Mouse (Mus musculus) cerebellum, adult 18-20 months (tissue): Measurements from ENCODE around the gene Hnrnpc.
"Not testable (repeated sequence)": the region's sequence is repeated elsewhere in the genome, so short reads cannot be mapped to it uniquely, and the experiment has no call there.

Source experiments
- DNase-seq, 2 experiments: peaks; one replicate each; pipeline ENCODE4 v3.0.0; 2021

Hnrnpc gene

GRCm38 (mm10) chr14:52101285-52102157, 2.3 kb downstream of the Hnrnpc start:
- DNase-seq = no peak

DNA sequence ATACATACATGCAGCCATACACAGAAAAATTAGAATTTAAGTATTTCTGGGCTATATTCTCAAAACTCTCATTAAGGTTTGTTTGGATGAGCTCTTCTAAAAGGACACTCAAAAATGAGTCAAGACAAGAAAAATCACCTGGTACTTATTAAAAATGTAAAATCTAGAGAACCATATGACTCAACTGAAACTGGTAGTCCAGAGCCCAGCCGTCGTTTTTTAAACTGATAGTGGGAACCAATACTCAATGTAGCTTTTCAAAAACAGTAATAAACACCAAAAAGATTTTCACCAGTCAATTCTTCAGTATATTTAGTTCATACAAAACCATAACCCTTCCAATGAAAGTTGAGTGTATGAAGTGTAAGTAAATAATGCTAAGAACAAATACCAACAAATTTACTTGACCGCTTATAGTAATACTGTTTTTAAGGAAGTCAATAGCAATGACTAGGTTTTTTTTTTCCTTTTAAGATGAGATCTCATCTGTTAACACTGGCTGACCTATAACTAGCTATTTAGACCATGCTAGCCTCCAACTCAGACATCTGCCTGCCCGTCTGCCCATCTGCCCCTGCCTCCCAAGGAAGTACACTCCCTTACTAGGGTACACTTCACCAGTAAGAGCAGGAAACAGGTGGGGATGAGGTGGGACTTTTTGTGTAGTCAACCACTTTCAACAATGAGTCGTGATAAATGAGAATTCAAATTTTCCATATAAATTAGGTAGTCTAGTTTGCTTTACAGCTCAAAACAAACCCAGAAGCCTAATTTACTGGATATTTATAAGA, 3.5 kb downstream of the Hnrnpc start:
- DNase-seq = peak in 1 of 2 experiments; percentile 37

DNA sequence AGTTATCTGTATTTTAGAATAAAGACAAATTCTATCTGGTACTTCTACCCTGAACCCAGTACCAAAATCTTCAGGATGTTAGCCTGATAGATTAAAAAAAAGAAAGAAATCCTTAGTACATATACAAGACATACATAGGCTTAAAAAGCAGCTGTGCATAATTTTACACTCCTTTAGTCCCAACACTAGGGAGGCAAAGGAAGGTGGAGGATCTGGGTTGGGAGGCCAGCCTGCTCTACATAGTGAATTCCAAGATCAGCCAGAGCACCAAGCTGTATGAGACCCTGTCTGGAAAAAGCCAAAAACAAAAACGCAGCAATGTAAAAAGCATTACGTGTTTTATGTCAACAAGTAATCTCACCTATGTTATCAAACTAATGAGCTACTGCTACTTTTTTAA, 4.3 kb downstream of the Hnrnpc start:
- no peak for DNase-seq

GRCm38 (mm10) chr14:52098387-52098786, 5.4 kb downstream of the Hnrnpc start:
- DNase-seq = not testable (repeated sequence)

DNA sequence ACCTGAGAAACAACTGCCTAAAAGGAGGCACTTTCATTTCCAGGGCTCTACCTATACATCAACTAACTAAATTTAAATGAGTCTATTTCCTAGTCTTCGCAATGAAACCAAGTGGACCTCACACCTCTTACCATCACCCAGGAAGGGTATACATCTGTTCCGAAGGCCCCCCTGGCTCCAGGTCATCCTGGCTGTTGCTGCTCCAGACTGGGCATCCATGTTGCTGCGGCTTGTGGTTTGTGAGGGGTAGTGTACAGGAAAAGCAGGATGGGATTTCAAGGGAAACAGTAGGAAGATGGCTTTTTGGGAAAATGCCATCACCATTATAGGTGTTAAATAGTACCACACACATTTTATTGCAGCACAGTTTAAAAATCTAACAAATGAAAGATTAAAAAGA, 6.6 kb downstream of the Hnrnpc start:
- not testable (repeated sequence) for DNase-seq

DNA sequence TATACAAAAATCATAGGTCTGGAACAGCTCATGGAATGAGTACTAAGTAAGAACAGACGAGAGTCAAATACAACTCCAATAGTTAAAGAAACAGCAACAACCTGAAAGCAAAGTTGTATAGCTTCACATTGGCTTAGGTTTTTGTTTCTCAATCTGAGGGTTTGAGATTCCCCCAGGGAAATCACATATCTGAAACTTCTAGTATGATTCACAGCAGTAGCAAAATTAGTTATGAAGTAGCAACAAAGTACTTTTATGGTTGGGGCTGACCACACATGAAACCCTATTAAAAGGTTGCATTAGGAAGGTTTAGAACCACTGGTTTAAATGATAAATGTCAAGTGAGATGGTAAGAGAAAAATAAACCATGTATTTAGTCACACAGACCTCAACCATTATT, 9.3 kb downstream of the Hnrnpc start:
- DNase-seq = no peak

GRCm38 (mm10) chr14:52083083-52083482, 20.7 kb downstream of the Hnrnpc start:
- DNase-seq = no peak

- no peak for DNase-seq
Observed at GRCm38 (mm10) chr14:52071599-52072137, 32.2 kb downstream of the Hnrnpc start.

DNA sequence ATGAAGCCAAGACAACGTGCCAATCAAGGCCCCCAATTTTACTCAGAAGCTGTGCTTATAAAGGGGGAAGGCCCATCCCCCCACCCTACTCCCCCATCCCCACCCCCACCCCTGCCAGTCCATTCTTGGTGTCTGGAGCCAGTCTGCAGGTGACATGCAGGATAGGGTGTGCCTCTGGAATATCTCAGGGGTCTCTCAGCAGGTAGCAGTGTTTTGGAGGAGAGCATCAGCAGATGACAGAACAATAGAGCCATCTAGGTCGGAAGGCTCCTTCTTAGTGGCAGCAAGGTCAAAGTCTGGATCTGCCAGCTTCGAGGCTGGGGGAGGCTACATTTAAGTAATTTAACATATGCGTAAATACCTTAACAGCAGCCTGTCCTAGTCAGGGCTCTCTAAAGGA, 37.7 kb downstream of the Hnrnpc start:
- no peak for DNase-seq

GRCm38 (mm10) chr14:52061798-52062197, 42.0 kb downstream of the Hnrnpc start:
- peak; percentile 54 to 56 for DNase-seq

DNA sequence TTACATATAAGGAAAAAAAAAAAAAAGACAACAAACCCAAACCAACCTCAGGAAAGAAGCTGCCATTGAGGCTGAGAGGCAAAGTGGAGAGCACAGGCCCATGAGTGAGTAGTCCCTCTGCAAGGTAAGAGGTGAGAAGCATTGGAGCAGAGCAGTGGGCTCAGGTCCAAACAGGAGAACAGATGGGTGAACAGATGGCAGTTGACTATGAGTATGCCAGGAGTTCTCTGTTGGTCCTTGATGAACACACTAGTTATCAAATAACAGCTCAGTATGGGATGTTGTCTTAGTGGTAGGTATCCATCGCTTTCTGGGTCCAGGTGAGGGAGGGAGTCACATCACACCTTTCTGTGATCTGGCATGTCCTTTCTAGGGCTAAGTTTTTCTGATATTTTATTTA, 43.0 kb downstream of the Hnrnpc start:
- peak; percentile 94 to 96 for DNase-seq

DNA sequence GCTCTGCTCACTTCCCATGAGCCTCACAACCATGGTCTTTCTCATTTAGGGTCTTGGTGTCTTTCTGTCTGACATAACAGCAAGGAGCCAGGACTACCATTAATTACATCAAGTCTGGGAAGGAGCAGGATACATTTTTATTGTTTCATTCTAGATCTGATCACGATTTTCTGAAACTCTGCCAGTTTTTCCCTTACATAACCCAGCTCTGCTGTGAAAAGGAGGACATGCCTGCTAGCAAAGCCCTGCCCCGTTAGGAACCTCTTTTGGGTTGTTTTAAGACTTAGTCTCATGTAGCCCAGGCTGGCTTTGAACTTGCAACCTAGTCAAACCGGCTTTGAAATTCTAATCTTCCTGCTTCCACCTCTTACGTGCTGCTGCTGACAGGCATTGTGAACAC, 43.8 kb downstream of the Hnrnpc start:
- peak; percentile 60 to 71 for DNase-seq

DNA sequence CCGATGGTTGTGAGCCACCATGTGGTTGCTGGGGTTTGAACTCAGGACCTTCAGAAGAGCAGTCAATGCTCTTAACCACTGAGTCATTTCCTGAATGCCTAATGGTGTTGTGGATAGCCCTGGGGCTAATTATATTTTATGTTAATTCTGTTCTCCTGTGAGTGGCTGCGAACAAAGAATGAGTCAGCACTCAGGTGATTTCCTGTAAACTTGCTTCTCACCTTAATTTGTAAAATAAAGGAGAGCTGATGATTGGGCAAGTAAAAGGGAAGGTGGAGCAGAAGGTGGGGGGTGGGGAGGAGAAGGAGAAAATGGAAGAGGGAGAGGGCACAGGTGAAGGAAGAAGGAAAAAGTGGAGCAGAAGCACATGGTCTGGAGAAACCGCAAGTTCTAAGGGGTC, 51.1 kb downstream of the Hnrnpc start:
- DNase-seq = not testable (repeated sequence)

GRCm38 (mm10) chr14:52045966-52046565, 57.8 kb downstream of the Hnrnpc start:
- DNase-seq = no peak

GRCm38 (mm10) chr14:52044901-52045678, 58.7 kb downstream of the Hnrnpc start:
- DNase-seq = peak; percentile 67 to 75

DNA sequence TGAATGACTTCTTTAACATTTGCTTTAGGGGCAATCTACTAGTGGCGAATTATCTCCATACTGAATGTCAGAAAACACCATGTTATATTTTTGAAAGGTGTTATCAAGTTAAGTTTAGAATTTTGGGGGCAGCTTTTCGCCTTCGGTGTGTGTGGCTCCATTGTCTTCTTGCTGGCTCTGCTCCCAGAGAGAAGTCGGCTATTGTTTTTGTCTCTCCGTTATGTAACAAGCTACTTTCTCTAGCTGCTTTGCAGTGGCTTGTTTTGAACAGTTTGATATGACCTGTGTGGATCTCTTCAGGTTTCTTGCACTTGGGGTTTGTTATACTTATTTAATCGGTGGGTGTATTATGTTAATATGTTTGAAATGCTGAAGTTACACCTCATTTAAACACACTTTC, 60.4 kb downstream of the Hnrnpc start:
- DNase-seq = no peak

- DNase-seq = not testable (repeated sequence)
Observed at GRCm38 (mm10) chr14:52042359-52042758, 61.5 kb downstream of the Hnrnpc start, which contains the start of gene Olfr221. Gene Olfr221 (minus strand): TSS chr14:52042459.

DNA sequence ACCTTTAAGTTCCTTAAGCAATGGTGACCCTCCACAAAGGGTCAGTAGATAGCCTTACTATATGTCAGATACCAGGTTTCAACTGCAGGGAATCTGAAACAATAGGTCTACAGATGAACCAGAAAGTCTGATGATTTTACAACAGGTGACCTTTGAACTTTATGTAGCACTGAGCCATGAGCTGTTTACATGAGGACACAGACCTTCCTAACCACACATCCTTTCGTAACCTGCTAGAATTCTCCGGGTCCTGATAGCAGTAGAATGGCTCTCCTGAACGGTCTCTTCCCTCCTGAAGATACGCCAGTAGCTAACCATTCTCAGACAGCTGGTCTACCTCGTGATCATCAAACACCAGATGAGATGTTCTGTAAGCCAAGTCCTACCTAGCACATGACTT, 64.5 kb downstream of the Hnrnpc start:
- DNase-seq = no peak

- DNase-seq = no peak
Observed at GRCm38 (mm10) chr14:52035926-52036325, 67.9 kb downstream of the Hnrnpc start.

DNA sequence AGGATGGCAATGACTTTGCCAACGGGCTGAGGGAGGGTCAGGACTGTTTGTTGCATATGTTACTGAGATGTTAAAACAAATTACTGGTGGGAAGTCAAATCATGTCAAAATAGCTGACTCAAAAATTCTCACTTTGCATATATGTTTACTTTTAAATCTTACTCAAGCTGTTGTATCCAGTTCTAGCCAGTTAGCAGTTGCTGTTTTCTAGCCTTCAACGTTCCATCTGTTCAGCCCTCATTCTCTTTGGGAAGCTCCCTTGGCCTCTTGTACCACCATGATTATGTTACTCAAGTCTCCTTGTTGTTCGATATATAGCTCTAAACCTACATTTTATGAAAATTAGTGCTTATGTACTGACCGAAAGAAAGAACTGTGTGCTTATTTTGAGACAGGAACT, 77.5 kb downstream of the Hnrnpc start:
- DNase-seq = no peak

DNA sequence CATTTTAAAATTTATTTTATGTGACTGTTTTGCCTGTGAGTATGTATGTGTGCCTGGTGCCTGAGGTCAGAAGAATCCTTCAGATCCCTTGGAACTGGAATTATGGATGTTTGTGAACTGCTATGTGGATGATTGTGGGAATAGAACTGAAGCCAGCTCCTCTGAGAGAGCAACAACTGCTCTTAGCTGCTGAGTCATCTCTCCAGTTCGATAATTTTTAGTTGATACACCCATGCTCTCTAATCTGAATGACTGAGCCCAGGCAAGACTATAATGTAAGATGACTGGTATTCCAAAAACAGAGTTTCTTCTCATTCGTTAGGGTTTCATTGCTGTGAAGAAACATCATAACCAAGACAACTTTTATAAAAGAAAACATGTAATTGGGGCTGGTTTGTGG, 79.7 kb downstream of the Hnrnpc start:
- no peak for DNase-seq
